Mouse (Mus musculus) T-helper 1 cell (primary cell): ENCODE data around the gene Pde7b.

ENCODE experiments used
- in situ Hi-C: fragments of 300-600 bp; cut with MboI, MseI; formaldehyde crosslinking; loops from one replicate; pipeline ENCODE4 v1.15.1; 2025; ENCODE audit warnings: high pct_unique_total_duplicates

Pde7b gene

GRCm38 (mm10) chr10:20654187-20654586 is 70.7 kb downstream of the Pde7b start:
- in situ Hi-C loops, result no loop called here

- in situ Hi-C loops, result no loop called here
Observed at GRCm38 (mm10) chr10:20653299-20653698, 71.6 kb downstream of the Pde7b start.

GRCm38 (mm10) chr10:20636381-20636780 is 88.5 kb downstream of the Pde7b start:
- in situ Hi-C loops, result no loop called here

- in situ Hi-C loops, result no loop called here
Observed at GRCm38 (mm10) chr10:20633085-20633415, 91.8 kb downstream of the Pde7b start.

GRCm38 (mm10) chr10:20632256-20633084 is 92.4 kb downstream of the Pde7b start:
- in situ Hi-C loops, result no loop called here

- in situ Hi-C loops, result no loop called here
Observed at GRCm38 (mm10) chr10:20630122-20630521, 94.8 kb downstream of the Pde7b start.

- in situ Hi-C loops, result no loop called here
Observed at GRCm38 (mm10) chr10:20625702-20626375, 99.0 kb downstream of the Pde7b start.

- in situ Hi-C loops, result no loop called here
Observed at GRCm38 (mm10) chr10:20621661-20622454, 103.0 kb downstream of the Pde7b start.

GRCm38 (mm10) chr10:20606007-20606406 is 118.9 kb downstream of the Pde7b start:
- in situ Hi-C loops, result no loop called here

- in situ Hi-C loops, result no loop called here
Observed at GRCm38 (mm10) chr10:20595107-20595810, 129.6 kb downstream of the Pde7b start.

GRCm38 (mm10) chr10:20594015-20594414 is 130.9 kb downstream of the Pde7b start:
- in situ Hi-C loops, result no loop called here

GRCm38 (mm10) chr10:20590100-20590499 is 134.8 kb downstream of the Pde7b start:
- in situ Hi-C loops, result no loop called here

GRCm38 (mm10) chr10:20585959-20586358 is 138.9 kb downstream of the Pde7b start:
- in situ Hi-C loops, result no loop called here

- in situ Hi-C loops, result no loop called here
Observed at GRCm38 (mm10) chr10:20575002-20575401, 149.9 kb downstream of the Pde7b start.

GRCm38 (mm10) chr10:20574414-20574813 is 150.5 kb downstream of the Pde7b start:
- in situ Hi-C loops, result no loop called here

- in situ Hi-C loops, result no loop called here
Observed at GRCm38 (mm10) chr10:20571521-20571920, 153.4 kb downstream of the Pde7b start.

- in situ Hi-C loops, result no loop called here
Observed at GRCm38 (mm10) chr10:20568630-20569029, 156.2 kb downstream of the Pde7b start.

- in situ Hi-C loops, result no loop called here
Observed at GRCm38 (mm10) chr10:20567684-20568236, 157.1 kb downstream of the Pde7b start.

- in situ Hi-C loops, result no loop called here
Observed at GRCm38 (mm10) chr10:20556477-20556876, 168.4 kb downstream of the Pde7b start.

GRCm38 (mm10) chr10:20551341-20551740 is 173.5 kb downstream of the Pde7b start:
- in situ Hi-C loops, result no loop called here

GRCm38 (mm10) chr10:20550771-20551170 is 174.1 kb downstream of the Pde7b start:
- in situ Hi-C loops, result no loop called here
